Mouse (Mus musculus) G1E (cell line): ENCODE measurements around the gene Spag8. TPM values are rescaled to one million over a fixed set of nuclear protein-coding genes. Genes with fewer than 3 reads are reported as not detected.

Source experiments
- ATAC-seq: 2 replicates; pipeline ENCODE4 v1.8.0; 2016; ENCODE audit warnings: mild to moderate bottlenecking; ENCODE audit not compliant: insufficient number of reproducible peaks, poor library complexity, low FRiP score, severe bottlenecking; ENCODE audit errors: extremely low read depth
- DNase-seq: peaks from one replicate; pipeline ENCODE4 v3.0.0; 2012; ENCODE audit warnings: low spot score
- H3K27me3 ChIP-seq: 2 replicates; pipeline ENCODE4 v1.6.1; 2012; ENCODE audit warnings: mild to moderate bottlenecking, low read length, inconsistent platforms; ENCODE audit not compliant: insufficient read depth
- H3K36me3 ChIP-seq: replicated peaks from 2 replicates; pipeline ENCODE3; 2012; ENCODE audit warnings: mild to moderate bottlenecking, inconsistent platforms
- H3K4me1 ChIP-seq: 2 replicates; pipeline ENCODE4 v1.6.1; 2012; ENCODE audit warnings: low read depth, low read length, inconsistent platforms, mixed read lengths; ENCODE audit not compliant: insufficient read depth
- H3K4me3 ChIP-seq: 2 replicates; pipeline ENCODE4 v1.5.1; 2012; ENCODE audit warnings: low read depth, mild to moderate bottlenecking, inconsistent platforms, low read length, moderate library complexity, mixed read lengths
- H3K9me3 ChIP-seq: replicated peaks from 2 replicates; pipeline ENCODE4 v1.6.1; 2012; ENCODE audit warnings: inconsistent platforms
- CTCF ChIP-seq: IDR thresholded peaks from 2 replicates; pipeline ENCODE4 v1.5.1; 2012; ENCODE audit warnings: low read depth, low read length, inconsistent platforms, mixed read lengths
- GATA1 ChIP-seq: IDR thresholded peaks from 2 replicates; pipeline ENCODE4 v1.6.1; 2012; ENCODE audit warnings: borderline replicate concordance, low read length, inconsistent platforms, mixed read lengths
- GATA2 ChIP-seq: IDR thresholded peaks from 2 replicates; pipeline ENCODE4 v1.6.1; 2012; ENCODE audit warnings: low read depth, low read length, inconsistent platforms, borderline replicate concordance
- POLR2AphosphoS5 ChIP-seq: IDR thresholded peaks from 2 replicates; pipeline ENCODE4 v1.6.1; 2012; ENCODE audit warnings: low read depth, low read length, inconsistent platforms; ENCODE audit not compliant: insufficient replicate concordance
- TAL1 ChIP-seq: conservative IDR thresholded peaks from 2 replicates; pipeline ENCODE4 v1.6.1; 2012; ENCODE audit warnings: low read depth, low read length, inconsistent platforms, mixed read lengths
- polyA plus RNA-seq: library from polyadenylated mRNA; stranded (reverse); fragments of >175 nt; gene quantifications from 2 replicates; pipeline ENCODE4 v1.2.3, GENCODE M21; 2012
- total RNA-seq, 2 experiments: library from RNA; stranded (forward) in 1 of 2; stranded (reverse) in 1 of 2; fragments of 200-1000 nt in 1 of 2; fragments of >200 nt in 1 of 2; fragmentation: Nextera tagmentation in 1 of 2; gene quantifications; 2 replicates each; pipeline ENCODE4 v1.2.3; 2014 to 2017

Spag8 gene
- 0.73 TPM in 1 of 2 replicates, not detected in the other for total RNA-seq (2014; fragmentation: Nextera tagmentation)
- 0.33 and 0.41 TPM in 2 replicates for total RNA-seq (2017)
- not detected in 2 replicates for polyA plus RNA-seq

DNA sequence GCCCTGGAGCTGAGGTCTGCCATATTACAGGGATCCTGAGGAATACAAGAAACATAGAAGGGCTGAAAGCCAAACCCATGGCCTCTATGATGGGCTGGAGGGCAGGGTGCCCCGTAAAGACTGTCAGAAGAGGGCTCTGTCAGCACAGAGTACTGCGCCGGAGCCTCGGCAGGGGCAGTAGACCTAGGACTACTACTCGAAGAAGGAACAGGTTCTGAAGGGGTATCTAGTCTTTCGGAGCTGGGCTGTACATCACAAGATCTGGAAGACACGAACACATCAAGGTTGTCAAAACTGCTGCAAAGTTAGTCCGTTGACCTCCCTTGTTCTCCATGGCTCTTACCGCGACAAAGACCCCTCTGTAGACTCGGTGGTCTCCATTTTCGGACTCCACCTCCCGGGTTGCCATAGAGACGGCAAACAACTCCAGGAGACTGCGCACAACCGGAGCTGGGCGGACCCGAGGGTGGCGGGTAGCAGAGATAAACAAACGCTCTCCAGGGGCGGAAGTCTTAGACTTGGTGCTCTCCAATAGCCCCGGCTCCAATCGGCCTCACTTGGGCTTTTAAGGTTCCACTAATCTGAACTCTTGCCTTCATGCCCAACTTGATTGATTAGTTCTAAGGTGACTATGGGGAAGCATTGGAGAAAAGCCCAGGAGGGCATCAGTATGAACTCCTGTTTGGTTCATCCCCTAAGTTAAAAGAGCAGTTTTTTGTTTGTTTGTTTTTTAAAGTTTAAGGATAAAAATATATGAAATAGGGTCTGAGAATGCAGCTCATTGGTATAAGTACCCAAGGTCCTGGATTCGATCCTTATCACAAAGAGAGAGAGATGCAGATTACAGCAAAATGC lies at the start of gene Spag8:
Spag8 (minus strand) TSS at position 434 of the 855 bp plus-strand sequence.
- TF ChIP-seq POLR2AphosphoS5 = no peak
- TF ChIP-seq GATA2 = no peak
- no peak for TF ChIP-seq GATA1
- no peak for TF ChIP-seq TAL1
- TF ChIP-seq CTCF = no peak
- no peak for DNase-seq
- ATAC-seq = no peak
- Histone ChIP-seq H3K27me3 (peaks cover 5% of the 10 kb centered on the region; the same call in 1 of the 2 replicates), H3K4me1 (peaks cover 15% of the 10 kb centered on the region), H3K4me3 (no peak within 1 kb of the TSS), H3K36me3 (peaks cover 9% of the 10 kb centered on the region), H3K9me3 (peaks cover 9% of the 10 kb centered on the region)

DNA sequence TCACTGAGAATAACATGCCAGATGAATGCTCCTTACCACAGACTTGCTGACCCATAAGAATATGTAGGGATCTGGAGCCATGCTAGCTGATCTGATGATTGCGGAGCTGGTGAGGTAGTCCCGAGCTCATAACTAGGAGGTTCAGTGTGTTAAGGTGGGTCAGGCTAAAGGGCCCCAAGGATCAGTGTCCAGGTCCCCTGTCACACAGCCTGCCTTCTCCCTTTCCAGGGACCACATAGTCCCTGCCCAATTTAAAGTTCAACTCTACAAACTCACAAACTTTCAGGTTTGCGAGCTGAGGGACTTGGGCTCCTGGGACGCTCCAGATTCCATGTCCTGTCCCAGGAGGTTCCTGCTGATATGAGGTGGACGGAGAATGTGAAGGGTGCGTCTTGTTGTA lies 47.3 kb upstream of the Spag8 start, which contains the start of gene Olfr70:
Olfr70 (minus strand) TSS at position 101 of the 400 bp plus-strand sequence.
- TF ChIP-seq CTCF (no peak), GATA1 (no peak), TAL1 (no peak), POLR2AphosphoS5 (no peak), GATA2 (no peak)
- no peaks in the 10 kb centered on the region for H3K36me3 ChIP-seq
- DNase-seq = no peak
- peaks cover 37% of the 10 kb centered on the region for H3K27me3 ChIP-seq
- no peak within 1 kb of the TSS for H3K4me3 ChIP-seq
- H3K9me3 ChIP-seq = no peaks in the 10 kb centered on the region
- ATAC-seq = no peak
- H3K4me1 ChIP-seq = peaks cover 10% of the 10 kb centered on the region

DNA sequence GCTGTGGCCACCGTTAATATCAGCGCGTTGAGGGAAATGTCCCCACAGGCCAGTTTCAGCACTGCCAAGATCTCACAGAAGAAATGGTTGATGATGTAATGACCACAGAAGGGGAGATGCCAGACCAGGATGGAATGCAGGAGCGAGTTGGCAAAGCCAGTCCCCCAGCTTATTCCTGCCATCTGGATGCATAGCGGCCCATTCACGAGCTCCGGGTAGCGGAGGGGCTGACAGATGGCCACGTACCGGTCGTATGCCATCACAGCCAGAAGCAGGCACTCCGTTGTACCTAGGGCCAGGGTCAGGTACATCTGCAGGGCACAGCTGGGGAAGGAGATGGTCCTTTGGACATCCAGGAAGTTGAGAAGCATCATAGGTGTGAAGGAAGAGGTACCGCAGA lies 43.2 kb upstream of the Spag8 start:
- Histone ChIP-seq H3K4me3 (no peak overlapping the region), H3K9me3 (no peaks in the 10 kb centered on the region), H3K36me3 (no peaks in the 10 kb centered on the region), H3K4me1 (peaks cover 42% of the 10 kb centered on the region), H3K27me3 (peaks cover 18% of the 10 kb centered on the region)
- no peak for DNase-seq
- ATAC-seq = no peak
- no peak for TF ChIP-seq TAL1
- no peak for TF ChIP-seq POLR2AphosphoS5
- TF ChIP-seq GATA2 = no peak
- no peak for TF ChIP-seq CTCF
- TF ChIP-seq GATA1 = no peak

DNA sequence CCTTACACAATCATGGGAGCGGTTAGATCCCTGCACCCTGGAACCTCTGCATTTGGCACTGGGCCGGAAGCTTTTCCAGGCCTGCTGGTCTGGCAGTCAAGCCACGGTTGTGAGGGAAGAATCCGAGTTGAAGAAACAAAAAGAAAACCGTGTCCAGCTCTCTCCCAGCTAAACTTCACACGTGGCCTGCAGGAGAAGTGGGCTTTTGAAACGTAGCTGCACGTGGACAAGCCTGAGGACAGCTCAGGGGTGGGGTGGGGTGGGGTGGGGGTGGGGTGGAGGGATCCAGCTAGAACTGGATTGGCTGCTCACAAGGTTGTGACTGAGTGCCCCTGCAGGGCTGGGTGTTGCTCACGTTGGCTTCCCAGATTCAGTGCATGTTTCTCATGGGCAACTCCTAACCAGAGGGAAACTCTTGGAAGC lies 41.9 kb upstream of the Spag8 start:
- Histone ChIP-seq H3K27me3 (peaks cover 23% of the 10 kb centered on the region), H3K4me3 (no peak overlapping the region), H3K36me3 (no peaks in the 10 kb centered on the region), H3K4me1 (peaks cover 42% of the 10 kb centered on the region), H3K9me3 (no peaks in the 10 kb centered on the region)
- peak; percentile 43 for DNase-seq
- ATAC-seq = no peak
- TF ChIP-seq CTCF (no peak), POLR2AphosphoS5 (no peak), GATA2 (no peak), GATA1 (no peak), TAL1 (no peak)

DNA sequence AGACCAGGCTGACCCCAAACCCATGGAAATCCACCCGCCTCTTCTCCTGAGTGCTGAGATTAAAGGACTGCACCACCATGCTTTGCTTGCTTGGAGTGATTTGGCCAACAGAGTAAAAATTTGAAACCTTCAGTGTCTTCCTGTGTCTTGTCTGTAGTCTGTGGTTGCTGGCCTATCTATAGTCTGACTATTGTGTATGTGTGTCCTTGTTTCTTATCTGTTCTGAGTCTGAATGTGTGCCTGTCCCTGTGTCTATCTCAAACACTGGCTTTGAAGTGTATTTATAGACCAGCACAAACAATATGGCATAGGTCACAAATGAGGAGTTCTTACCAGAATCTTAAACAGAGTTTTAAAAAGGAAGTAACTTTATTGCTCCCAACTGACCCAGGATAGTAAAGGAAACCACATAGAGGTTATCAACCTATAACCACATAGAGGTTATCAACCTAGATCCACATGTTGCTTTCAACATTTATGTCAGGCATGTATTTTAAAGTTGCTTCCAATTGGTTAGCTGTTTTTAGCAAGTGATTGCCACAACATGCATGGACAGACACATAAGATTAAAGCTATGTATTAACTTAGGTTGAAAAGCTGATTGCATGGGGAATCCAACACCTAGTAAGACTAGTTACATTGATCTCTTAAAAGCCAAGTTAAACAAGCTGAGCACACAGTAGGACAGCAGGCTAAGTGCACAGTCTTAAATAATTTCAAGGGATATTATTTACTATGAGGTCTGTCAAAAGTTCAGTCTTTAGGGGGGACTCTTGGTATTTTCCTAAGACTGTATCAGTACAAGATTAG lies 41.2 kb upstream of the Spag8 start:
- H3K4me3 ChIP-seq = no peak overlapping the region
- H3K9me3 ChIP-seq = no peaks in the 10 kb centered on the region
- peaks cover 20% of the 10 kb centered on the region for H3K27me3 ChIP-seq
- no peaks in the 10 kb centered on the region for H3K36me3 ChIP-seq
- ATAC-seq = no peak
- no peak for TF ChIP-seq POLR2AphosphoS5
- TF ChIP-seq TAL1 = peak; percentile 9; the same call in 1 of the 2 replicates
- peak; percentile 35 for DNase-seq
- H3K4me1 ChIP-seq = peaks cover 42% of the 10 kb centered on the region

DNA sequence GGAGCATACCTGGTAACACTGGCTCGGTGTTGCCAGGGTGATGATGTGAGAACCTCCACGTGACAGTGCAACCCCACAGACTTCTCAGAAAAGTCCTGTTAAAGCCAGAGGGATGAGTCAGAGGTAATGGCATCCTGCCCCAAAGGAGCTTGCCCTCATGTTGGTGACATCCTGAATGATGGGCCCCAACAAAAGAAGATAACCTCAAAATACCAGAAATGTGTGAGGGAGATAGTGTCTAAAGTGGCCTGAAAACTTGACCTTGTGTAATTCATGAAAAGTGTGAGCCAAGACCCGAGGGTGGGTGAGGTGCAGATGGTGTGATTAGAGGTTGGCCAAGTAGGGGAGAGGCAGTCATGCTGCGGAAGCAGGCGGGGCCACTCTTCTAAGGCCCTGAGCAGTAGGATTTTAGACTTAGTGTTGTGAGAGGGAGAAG lies 40.4 kb upstream of the Spag8 start:
- TF ChIP-seq CTCF = no peak
- TF ChIP-seq GATA1 = no peak
- no peak for TF ChIP-seq TAL1
- TF ChIP-seq POLR2AphosphoS5 = no peak
- no peak for TF ChIP-seq GATA2
- DNase-seq (peak; percentile 15), ATAC-seq (peak; percentile 51; the same call in 1 of the 2 replicates)
- peaks cover 20% of the 10 kb centered on the region for H3K27me3 ChIP-seq
- H3K9me3 ChIP-seq = no peaks in the 10 kb centered on the region
- no peaks in the 10 kb centered on the region for H3K36me3 ChIP-seq
- peaks cover 42% of the 10 kb centered on the region for H3K4me1 ChIP-seq
- no peak overlapping the region for H3K4me3 ChIP-seq
